Mouse (Mus musculus) frontal cortex, postnatal 36 days (tissue): ENCODE data around the gene Foxp1.

Experiments used
- DNase-seq, 2 experiments: peaks; one replicate each; pipeline ENCODE4 v3.0.0; 2022; ENCODE audit warnings: low spot score in 2 of 2

Foxp1 gene

GRCm38 (mm10) chr6:99182777-99183176 is 339.7 kb downstream of the Foxp1 start:
- DNase-seq, result no peak

- no peak for DNase-seq
These were observed 346.3 kb downstream of the Foxp1 start for GRCm38 (mm10) chr6:99176216-99176615.

GRCm38 (mm10) chr6:99175377-99175776 is 347.1 kb downstream of the Foxp1 start:
- DNase-seq, result no peak

DNA sequence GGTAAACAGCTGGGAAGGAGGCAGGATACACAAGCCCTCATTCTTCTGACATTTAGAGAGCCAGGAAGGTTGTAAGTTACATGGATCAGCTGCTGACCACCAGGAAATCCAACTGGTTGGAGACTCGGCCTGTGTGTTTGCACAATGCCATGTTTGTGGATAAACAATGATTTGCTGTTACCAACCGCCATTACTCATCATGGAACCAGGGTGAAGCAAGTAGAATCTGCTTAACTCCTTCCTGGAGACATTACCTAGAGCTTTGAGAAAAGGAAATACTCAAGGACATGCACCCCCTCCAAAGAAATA is 348.7 kb downstream of the Foxp1 start:
- no peak for DNase-seq

- no peak for DNase-seq
These were observed 349.2 kb downstream of the Foxp1 start for GRCm38 (mm10) chr6:99173066-99173901.

DNA sequence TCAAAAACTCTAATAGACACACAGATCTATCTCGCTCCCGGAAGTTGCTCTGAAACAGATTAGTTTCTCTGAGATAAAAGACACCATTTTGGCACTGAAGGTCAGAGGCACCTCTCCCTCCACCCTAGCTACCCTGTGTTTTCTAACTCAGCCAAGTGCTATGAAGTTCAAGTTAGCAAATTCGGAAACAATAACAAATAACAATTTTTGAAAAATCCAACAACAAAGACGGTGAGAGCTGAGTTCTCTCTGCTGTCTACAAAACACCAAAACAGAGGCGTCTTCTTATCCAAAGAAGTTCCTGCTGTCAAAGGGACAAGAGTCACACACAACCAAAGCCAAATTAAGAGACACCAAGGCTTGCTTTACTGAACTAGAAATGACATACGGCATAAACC is 349.9 kb downstream of the Foxp1 start:
- DNase-seq, result no peak

DNA sequence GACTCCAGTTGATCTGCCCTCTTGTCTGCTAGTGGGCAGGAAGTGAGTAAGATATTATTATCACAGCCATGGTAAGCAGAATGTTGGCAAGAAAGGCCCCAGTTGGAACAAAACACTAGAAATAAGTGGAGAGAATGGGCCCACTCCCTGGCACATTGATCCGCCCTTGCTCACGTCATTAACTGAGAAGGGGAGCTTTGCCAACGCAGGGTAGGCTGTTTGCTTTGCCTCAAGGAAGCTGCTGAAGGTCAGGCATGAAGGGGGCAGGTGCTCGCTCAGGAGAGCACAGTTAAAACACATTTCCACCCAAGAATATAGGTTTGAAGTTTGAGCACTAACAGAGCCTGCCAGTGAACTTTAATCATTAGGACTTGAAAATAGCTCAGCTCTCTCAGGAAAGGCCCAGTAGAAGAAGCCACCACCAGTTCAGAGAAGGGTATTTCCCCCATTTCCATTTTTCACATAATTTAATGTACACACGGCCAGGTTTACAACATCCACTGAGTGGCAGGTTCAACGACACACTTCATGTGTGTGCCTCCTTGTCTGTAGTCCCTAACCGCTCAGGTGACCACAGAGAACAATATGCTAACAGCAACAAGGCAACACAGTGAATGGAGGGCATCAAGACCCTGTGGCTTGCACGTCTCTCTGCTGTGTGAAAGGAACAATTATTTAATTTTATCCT is 350.5 kb downstream of the Foxp1 start:
- no peak for DNase-seq

DNA sequence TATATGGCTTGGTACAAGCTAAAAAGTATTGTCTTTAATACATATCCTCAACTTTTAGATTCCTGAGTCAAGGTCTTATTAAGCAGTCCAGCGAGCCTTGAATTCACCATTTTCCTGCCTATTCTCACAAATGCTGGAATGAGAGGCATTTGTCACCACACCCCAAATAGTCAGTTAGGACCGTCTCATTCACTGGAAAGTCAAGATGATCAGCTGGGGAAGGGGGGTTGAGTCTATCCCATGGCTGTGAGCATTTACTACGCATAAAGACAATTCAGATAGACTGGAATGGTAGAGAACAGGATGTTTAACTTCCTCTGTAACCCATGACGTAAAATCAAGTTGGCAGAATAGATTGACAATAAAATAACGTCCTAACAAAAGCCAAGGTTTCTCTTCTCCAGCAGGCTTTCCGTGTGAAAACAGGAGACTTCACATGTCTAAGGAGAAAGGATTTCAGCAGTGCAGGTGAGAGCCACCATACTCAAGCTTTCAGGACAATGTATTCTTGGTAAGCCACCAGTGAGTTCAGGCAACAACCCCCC is 351.2 kb downstream of the Foxp1 start:
- no peak for DNase-seq

DNA sequence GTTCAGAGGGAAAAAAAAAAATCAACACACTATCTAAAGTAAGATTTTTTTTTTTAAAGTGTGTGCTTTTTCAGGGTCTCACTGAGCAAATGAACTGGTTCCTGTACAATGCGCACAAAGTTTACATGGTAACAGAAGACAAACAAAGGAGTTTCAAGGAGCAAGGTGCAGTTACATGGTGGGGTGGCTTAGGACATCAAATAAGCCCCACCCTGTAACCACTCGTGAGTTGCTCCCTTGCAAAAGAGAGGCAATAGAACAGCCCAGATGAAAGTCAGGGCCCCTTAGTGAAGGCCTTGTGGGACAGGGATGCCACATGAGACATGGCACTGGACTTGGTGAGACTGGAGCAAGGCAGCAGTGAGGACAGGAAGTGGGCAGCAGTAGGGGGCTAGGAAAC is 353.8 kb downstream of the Foxp1 start:
- DNase-seq, result no peak

DNA sequence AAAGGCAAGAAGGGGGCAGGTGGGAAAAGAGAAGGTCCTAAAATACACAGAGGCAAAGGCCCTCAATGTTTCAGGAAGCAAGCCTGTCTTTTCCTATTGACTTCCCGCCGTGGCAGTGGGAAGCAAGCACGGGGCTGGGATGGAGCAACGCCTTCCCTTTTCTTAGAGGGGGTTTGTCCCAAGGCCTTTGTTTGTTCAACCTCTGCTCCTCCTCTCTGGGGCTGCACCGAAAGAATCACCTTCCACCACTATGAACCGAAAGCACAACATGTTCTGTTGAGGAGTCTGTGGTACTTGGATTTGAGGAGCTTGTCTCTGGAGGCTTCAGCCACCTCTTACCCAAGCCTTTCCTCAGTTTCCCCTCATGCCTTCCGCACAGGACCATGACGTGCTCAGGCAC is 355.5 kb downstream of the Foxp1 start:
- DNase-seq, result no peak

- peak; percentile 42 to 70 for DNase-seq
These were observed 356.4 kb downstream of the Foxp1 start for GRCm38 (mm10) chr6:99166169-99166568.

- no peak for DNase-seq
These were observed 357.8 kb downstream of the Foxp1 start for GRCm38 (mm10) chr6:99164760-99165159.

DNA sequence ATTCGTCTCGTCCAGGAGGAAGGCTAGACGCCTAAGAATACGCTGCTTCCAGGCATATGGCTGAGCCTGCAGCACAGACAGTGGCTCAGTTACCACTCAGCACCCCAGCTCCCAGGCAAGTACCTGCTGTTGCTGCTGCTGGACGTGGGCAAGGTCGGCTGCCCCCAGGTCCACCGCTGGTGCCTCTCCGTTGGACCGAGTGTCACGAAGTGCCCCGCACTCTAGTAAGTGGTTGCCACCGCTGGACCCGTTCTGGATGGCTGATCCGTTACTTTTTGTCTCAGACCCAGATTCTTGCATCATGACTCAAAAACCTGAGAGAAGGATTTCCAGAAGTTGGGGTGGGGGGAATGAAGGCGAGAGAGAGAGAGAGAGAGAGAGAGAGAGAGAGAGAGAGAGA is 359.8 kb downstream of the Foxp1 start:
- DNase-seq, result no peak

DNA sequence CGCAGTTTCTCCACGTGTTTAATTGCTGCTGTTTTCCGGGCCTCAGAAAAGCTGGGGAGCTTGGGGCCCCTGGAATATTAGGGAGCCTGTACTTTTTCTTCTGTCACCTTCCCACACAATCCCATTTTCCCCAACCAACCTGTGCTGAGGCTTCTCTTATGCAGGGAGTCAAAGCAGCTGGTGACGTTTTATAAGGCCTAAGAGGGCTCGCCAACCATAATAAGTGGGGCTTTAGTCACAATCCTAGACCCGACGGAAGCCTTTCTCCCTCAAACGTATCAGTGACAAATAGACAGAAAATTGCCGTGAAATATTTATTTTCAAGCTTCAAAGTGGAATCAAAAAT is 362.2 kb downstream of the Foxp1 start:
- DNase-seq, result no peak

DNA sequence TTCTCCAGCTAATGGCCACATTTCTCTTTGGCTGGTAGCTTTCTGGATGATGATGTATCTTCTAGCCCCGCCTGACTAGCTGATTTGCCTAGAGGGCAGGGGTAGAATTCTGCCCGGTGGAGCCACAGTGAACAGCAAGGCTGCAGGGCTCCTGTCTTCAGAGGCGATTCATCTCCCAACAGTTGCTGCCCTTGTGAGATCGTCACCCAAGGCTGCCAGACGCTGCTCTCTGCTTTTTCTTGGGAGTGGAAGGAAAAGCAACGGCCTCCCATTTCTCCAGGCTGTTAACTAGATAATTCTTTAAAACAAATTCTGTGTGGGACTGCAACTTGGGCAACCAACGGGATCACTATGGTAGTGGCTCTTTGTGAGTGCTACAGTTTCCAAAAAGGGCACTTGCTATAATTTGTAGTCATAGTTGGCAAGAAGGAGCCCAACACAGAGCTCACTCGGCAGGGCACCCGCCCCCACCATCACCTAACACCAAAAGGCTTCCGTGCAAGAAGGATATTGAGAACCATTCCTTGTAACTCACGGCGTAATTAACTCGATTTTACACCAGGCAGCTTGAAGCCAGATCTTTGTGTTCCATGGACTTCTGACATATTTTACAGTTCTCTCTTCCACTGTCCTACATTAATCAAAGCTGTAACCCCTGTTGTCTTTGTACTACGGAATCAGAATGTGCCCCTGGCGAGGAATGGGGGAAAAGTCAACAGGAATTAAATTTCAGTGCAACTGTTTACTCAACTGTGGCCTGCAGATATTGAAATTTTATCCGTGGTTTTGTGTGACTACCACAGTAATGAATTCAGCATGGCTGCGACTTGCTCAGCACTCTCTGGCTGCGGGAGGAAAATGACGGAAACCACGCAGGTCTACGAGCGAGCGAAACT is 362.8 kb downstream of the Foxp1 start:
- DNase-seq, result no peak

GRCm38 (mm10) chr6:99153682-99154081 is 368.8 kb downstream of the Foxp1 start:
- no peak for DNase-seq

DNA sequence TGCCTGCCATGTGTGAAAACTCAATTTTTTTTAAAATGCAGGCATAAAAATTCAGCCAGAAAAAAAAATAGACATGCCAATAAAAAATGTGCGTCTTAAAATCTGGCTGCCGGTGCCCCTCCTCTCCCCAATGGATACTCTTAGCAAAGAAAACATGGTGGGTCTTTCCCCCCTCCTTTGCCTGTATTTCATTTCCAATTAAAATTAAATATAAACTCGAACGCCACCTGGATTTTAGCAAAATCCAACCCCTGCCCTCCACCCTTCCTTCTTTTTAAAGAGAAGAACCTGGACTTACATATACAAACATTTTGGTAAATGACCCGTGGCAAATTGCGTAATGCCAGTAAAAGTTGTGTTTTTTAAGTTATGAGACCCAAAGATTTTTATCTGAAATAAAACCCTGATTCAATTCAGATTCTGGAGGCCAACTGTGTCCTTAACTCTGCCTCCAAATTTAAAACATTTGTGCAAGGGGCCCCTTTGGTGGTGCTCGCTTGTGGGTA is 376.1 kb downstream of the Foxp1 start:
- no peak for DNase-seq

GRCm38 (mm10) chr6:99145033-99145432 is 377.5 kb downstream of the Foxp1 start:
- DNase-seq, result no peak

DNA sequence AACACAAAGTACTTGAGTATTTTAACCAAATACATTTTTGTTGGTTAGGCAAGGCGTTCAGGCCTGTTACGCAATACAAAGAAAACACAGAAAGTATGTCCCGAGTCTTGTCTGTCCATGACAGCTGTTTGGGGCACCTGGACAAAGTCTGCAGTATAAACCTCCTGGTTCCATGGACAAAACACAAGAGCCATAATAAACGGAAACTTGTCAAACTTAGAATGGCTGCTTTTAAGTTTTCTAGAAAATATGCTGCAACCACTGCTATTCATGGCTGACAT is 378.8 kb downstream of the Foxp1 start:
- no peak for DNase-seq

GRCm38 (mm10) chr6:99142900-99143755 is 379.4 kb downstream of the Foxp1 start:
- DNase-seq, result no peak

GRCm38 (mm10) chr6:99138041-99138440 is 384.5 kb downstream of the Foxp1 start:
- DNase-seq, result no peak
